Mouse (Mus musculus): Measurements from ENCODE around the gene Gdf9.

- TF ChIP-seq CTCF (IDR thresholded peaks at IDR 0.05): peak; percentile 69
- TF ChIP-seq POLR2A (IDR thresholded peaks at IDR 0.05; ENCODE audit: insufficient read depth, low read depth, low read length): no peak
- TF ChIP-seq EP300 (IDR thresholded peaks at IDR 0.05; ENCODE audit: insufficient read depth, low read depth, low read length): no peak
Observed at GRCm38 (mm10) chr11:53443861-53444260, 13.0 kb downstream of the Gdf9 start.

Measured in heart, adult 2 months (tissue).